Mouse (Mus musculus) megakaryocyte, embryonic 14.5 days (primary cell): Measurements from ENCODE around the gene B4galt2. TPM values are rescaled to one million over a fixed set of nuclear protein-coding genes. Genes with fewer than 3 reads are reported as not detected.

Experiments
- H3K27me3 ChIP-seq: replicated peaks from 2 replicates; pipeline ENCODE3; 2012; ENCODE audit warnings: inconsistent platforms
- H3K36me3 ChIP-seq: replicated peaks from 2 replicates; pipeline ENCODE3; 2012; ENCODE audit warnings: low read length, inconsistent platforms, mixed read lengths
- H3K4me1 ChIP-seq: 2 replicates; pipeline ENCODE4 v1.6.1; 2012; ENCODE audit warnings: inconsistent platforms
- H3K4me3 ChIP-seq: replicated peaks from 2 replicates; pipeline ENCODE3; 2012; ENCODE audit warnings: moderate library complexity, mild to moderate bottlenecking, inconsistent platforms
- H3K9me3 ChIP-seq: 2 replicates; pipeline ENCODE4 v1.6.1; 2012; ENCODE audit warnings: inconsistent platforms
- FLI1 ChIP-seq: IDR thresholded peaks from 2 replicates; pipeline ENCODE4 v1.6.1; 2012; ENCODE audit warnings: low read length, inconsistent platforms, mixed read lengths
- GATA1 ChIP-seq: IDR thresholded peaks from 3 replicates; pipeline ENCODE4 v1.6.1; 2012; ENCODE audit warnings: mixed read lengths, low read length, inconsistent platforms, borderline replicate concordance
- polyA plus RNA-seq: library from polyadenylated mRNA; stranded (reverse); fragments of >175 nt; gene quantifications from 2 replicates; pipeline ENCODE4 v1.2.3, GENCODE M21; 2012; ENCODE audit warnings: low replicate concordance; ENCODE audit not compliant: insufficient read depth

B4galt2 gene
- polyA plus RNA-seq, 1 experiment: 1.5 TPM

GRCm38 (mm10) chr4:117890031-117890430 lies 6.7 kb upstream of the B4galt2 start:
- Histone ChIP-seq H3K4me3 (no peak overlapping the region), H3K4me1 (peaks cover 46% of the 10 kb centered on the region), H3K27me3 (no peaks in the 10 kb centered on the region), H3K9me3 (no peaks in the 10 kb centered on the region), H3K36me3 (peaks cover 50% of the 10 kb centered on the region)
- TF ChIP-seq GATA1 (no peak), FLI1 (no peak)

- Histone ChIP-seq H3K4me3 (no peak overlapping the region), H3K36me3 (peaks cover 50% of the 10 kb centered on the region), H3K4me1 (peaks cover 48% of the 10 kb centered on the region), H3K9me3 (no peaks in the 10 kb centered on the region), H3K27me3 (peaks cover 1% of the 10 kb centered on the region)
- TF ChIP-seq GATA1: no peak
- no peak for TF ChIP-seq FLI1
These were observed 6.2 kb upstream of the B4galt2 start for GRCm38 (mm10) chr4:117889471-117889870.

GRCm38 (mm10) chr4:117887920-117888319 lies 4.6 kb upstream of the B4galt2 start:
- Histone ChIP-seq H3K4me1 (peaks cover 60% of the 10 kb centered on the region), H3K9me3 (no peaks in the 10 kb centered on the region), H3K27me3 (peaks cover 16% of the 10 kb centered on the region), H3K4me3 (peak overlapping the region; percentile 96), H3K36me3 (peaks cover 48% of the 10 kb centered on the region)
- TF ChIP-seq GATA1 (no peak), FLI1 (no peak)

DNA sequence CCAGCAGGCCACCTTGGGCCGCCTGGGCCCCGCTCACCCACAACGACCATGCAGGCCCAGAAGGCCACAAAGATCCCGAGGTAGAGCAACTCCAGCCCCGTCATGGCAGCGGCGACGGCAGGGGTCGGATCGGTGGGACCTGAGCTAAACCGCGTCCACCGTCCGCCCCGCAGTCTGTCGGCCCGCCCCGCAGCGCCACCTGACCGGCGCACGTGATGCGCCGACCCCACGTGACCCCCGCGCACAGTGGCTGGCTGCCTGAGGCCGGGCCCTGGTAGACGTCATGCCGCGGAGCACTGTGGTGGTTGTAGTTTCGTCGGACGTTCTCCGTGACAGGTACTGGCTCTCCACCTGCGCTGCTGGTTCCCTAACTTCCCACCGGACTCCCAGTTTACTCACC lies 3.8 kb upstream of the B4galt2 start, which contains the start of gene Atp6v0b:
Gene Atp6v0b, minus strand, starts transcription at position 201 of the 400 bp plus-strand sequence.
- Histone ChIP-seq H3K4me3 (peak within 1 kb of the TSS; percentile 96), H3K4me1 (peaks cover 55% of the 10 kb centered on the region), H3K27me3 (peaks cover 24% of the 10 kb centered on the region), H3K9me3 (no peaks in the 10 kb centered on the region), H3K36me3 (peaks cover 48% of the 10 kb centered on the region)
- TF ChIP-seq GATA1 (no peak), FLI1 (no peak)

DNA sequence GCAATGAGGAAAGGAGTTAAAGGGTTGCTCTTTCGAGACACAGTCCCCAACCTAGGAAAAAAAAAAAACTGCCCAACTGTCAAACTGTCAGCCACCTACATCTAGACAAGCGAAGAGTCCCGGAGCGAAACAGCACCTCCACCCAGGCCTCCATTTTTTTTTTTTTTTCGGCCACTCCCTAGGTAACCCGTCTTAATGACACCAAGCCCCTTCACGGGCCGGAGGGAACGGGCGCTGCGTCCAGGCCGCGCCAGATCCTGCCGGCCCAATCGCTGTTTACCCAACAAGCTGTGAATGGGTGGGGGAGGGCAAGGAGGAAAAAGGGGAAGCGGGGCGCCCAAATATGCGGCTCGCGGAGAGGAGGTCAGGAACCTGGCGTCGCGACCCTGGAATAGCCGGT lies 3.4 kb upstream of the B4galt2 start:
- H3K4me3 ChIP-seq: peak overlapping the region; percentile 96
- TF ChIP-seq FLI1: no peak
- TF ChIP-seq GATA1: no peak
- peaks cover 48% of the 10 kb centered on the region for H3K36me3 ChIP-seq
- H3K27me3 ChIP-seq: peaks cover 28% of the 10 kb centered on the region
- peaks cover 53% of the 10 kb centered on the region for H3K4me1 ChIP-seq
- H3K9me3 ChIP-seq: no peaks in the 10 kb centered on the region

- TF ChIP-seq GATA1 (no peak), FLI1 (no peak)
- H3K4me1 ChIP-seq: peaks cover 49% of the 10 kb centered on the region
- H3K27me3 ChIP-seq: peaks cover 35% of the 10 kb centered on the region
- peak overlapping the region; percentile 96 for H3K4me3 ChIP-seq
- H3K9me3 ChIP-seq: no peaks in the 10 kb centered on the region
- H3K36me3 ChIP-seq: peaks cover 48% of the 10 kb centered on the region
These were observed 2.7 kb upstream of the B4galt2 start for GRCm38 (mm10) chr4:117885994-117886393.

DNA sequence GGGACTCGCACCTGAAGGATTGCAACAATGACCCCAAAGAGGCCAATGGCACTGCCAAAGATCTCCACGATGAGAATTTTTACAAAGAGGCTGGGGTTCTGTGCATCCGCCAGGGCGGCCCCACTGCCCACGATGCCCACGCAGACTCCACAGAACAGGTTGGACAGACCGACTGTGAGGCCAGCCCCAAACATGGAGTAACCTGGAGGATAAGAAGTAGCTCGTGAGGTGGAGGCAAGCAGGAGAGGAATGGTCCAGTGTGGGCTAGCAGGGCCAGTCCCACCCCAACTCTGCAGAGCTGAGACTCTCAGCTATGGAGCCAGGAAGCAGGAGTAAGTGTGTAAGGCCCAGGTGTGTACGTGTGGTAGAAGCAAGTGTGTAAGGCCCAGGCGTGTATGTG lies 1.8 kb upstream of the B4galt2 start:
- H3K27me3 ChIP-seq: peaks cover 44% of the 10 kb centered on the region
- H3K36me3 ChIP-seq: peaks cover 44% of the 10 kb centered on the region
- TF ChIP-seq GATA1 (no peak), FLI1 (no peak)
- H3K4me3 ChIP-seq: peak overlapping the region; percentile 59
- no peaks in the 10 kb centered on the region for H3K9me3 ChIP-seq
- peaks cover 40% of the 10 kb centered on the region for H3K4me1 ChIP-seq

DNA sequence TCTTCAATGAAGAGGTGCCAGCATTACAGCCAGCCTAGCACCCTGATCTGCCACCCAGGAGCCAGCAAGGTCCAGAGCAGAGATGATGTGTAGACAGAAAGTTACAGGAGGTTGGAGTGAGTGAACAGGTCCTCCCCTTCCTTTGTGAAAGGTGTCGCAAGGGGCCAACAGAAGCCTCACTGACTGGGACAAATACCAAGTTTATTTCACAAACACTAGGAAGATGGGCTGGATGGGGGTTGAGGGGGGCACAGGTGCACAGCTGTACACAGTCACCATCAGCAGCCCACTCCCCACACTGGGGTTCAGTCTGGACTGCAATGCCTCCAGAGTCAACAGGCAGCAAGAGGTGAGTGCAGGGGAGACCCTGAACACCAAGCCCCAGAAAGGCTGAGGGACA lies 859 bp upstream of the B4galt2 start:
- TF ChIP-seq GATA1 (no peak), FLI1 (no peak)
- H3K36me3 ChIP-seq: peaks cover 34% of the 10 kb centered on the region
- H3K4me1 ChIP-seq: peaks cover 36% of the 10 kb centered on the region
- H3K27me3 ChIP-seq: peaks cover 52% of the 10 kb centered on the region
- H3K9me3 ChIP-seq: no peaks in the 10 kb centered on the region
- H3K4me3 ChIP-seq: no peak overlapping the region

DNA sequence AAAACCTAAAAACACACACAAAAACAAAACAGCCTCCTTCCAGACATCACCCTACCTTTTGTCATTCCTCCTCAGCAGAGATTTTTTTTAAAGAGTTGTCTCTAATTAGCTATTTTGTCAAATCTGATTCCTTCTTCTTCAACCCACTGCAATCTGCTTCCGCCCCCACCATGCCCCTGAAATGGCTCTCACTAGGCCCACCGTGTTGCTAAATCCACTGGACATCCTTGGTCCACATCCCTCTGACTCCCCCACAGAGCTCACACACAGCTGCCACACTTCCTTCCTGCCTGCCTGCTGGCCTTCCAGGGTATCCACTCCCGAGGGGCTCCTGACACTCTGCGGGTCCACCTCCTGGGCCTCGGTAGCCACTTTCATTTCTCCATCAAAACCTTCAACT lies 4.6 kb downstream of the B4galt2 start:
- peaks cover 83% of the 10 kb centered on the region for H3K27me3 ChIP-seq
- H3K36me3 ChIP-seq: peaks cover 3% of the 10 kb centered on the region
- peaks cover 7% of the 10 kb centered on the region for H3K4me1 ChIP-seq
- no peak for TF ChIP-seq GATA1
- TF ChIP-seq FLI1: no peak
- no peak overlapping the region for H3K4me3 ChIP-seq
- no peaks in the 10 kb centered on the region for H3K9me3 ChIP-seq

GRCm38 (mm10) chr4:117878301-117878700 lies 5.0 kb downstream of the B4galt2 start:
- H3K27me3 ChIP-seq: peaks cover 83% of the 10 kb centered on the region
- no peak overlapping the region for H3K4me3 ChIP-seq
- TF ChIP-seq FLI1 (no peak), GATA1 (no peak)
- H3K36me3 ChIP-seq: no peaks in the 10 kb centered on the region
- H3K4me1 ChIP-seq: peaks cover 3% of the 10 kb centered on the region; the same call in 1 of the 2 replicates
- no peaks in the 10 kb centered on the region for H3K9me3 ChIP-seq

- Histone ChIP-seq H3K27me3 (peaks cover 84% of the 10 kb centered on the region), H3K4me3 (no peak overlapping the region), H3K4me1 (peaks cover 10% of the 10 kb centered on the region), H3K36me3 (no peaks in the 10 kb centered on the region), H3K9me3 (no peaks in the 10 kb centered on the region)
- TF ChIP-seq GATA1: no peak
- TF ChIP-seq FLI1: no peak
These were observed 9.7 kb downstream of the B4galt2 start for GRCm38 (mm10) chr4:117873615-117874014.
